Mouse (Mus musculus) activated CD4-positive, CD25-positive, alpha-beta regulatory T cell, adult 4 months (primary cell): ENCODE measurements at regions not wholly inside any gene's neighbourhood (a gene's known extent, or its start where the extent isn't known, plus 50 kb on each side); places are given as distances from the start of the nearest gene placed in this dataset.

Source experiments
- ATAC-seq: one replicate; pipeline ENCODE4 v1.8.0; 2017

GRCm38 (mm10) chrX:13014051-13014450 lies 57.2 kb upstream of the Usp9x start:
- ATAC-seq = no peak

- no peak for ATAC-seq
These were observed 58.2 kb upstream of the Usp9x start for GRCm38 (mm10) chrX:13013086-13013485.

- no peak for ATAC-seq
These were observed 80.5 kb upstream of the Usp9x start for GRCm38 (mm10) chrX:12990777-12991176.

- ATAC-seq = peak; percentile 82
These were observed 93.6 kb upstream of the Usp9x start for GRCm38 (mm10) chrX:12977676-12978075.

- peak; percentile 59 for ATAC-seq
These were observed 102.1 kb upstream of the Usp9x start for GRCm38 (mm10) chrX:12968979-12969746.

- no peak for ATAC-seq
These were observed 111.6 kb upstream of the Usp9x start for GRCm38 (mm10) chrX:12959467-12960314.

- no peak for ATAC-seq
These were observed 112.4 kb upstream of the Usp9x start for GRCm38 (mm10) chrX:12958873-12959272.

GRCm38 (mm10) chrX:12950928-12951660 lies 120.2 kb upstream of the Usp9x start:
- ATAC-seq = no peak

- ATAC-seq = no peak
These were observed 128.8 kb upstream of the Usp9x start for GRCm38 (mm10) chrX:12942451-12942850.

GRCm38 (mm10) chrX:12936406-12937172 lies 134.7 kb upstream of the Usp9x start:
- ATAC-seq = peak; percentile 82

- no peak for ATAC-seq
These were observed 137.9 kb upstream of the Usp9x start for GRCm38 (mm10) chrX:12933294-12933807.

GRCm38 (mm10) chrX:12930242-12930641 lies 141.1 kb upstream of the Usp9x start:
- no peak for ATAC-seq

GRCm38 (mm10) chrX:12927797-12928589 lies 143.3 kb upstream of the Usp9x start:
- ATAC-seq = no peak

GRCm38 (mm10) chrX:12924705-12925644 lies 146.3 kb upstream of the Usp9x start:
- no peak for ATAC-seq

GRCm38 (mm10) chrX:12919576-12919975 lies 151.7 kb upstream of the Usp9x start:
- no peak for ATAC-seq

GRCm38 (mm10) chrX:12917105-12917504 lies 154.2 kb upstream of the Usp9x start:
- ATAC-seq = no peak

- ATAC-seq = no peak
These were observed 154.6 kb upstream of the Usp9x start for GRCm38 (mm10) chrX:12916684-12917083.

GRCm38 (mm10) chrX:12900256-12900655 lies 138.4 kb upstream of the Med14 start:
- ATAC-seq = no peak

GRCm38 (mm10) chrX:12891468-12891867 lies 129.6 kb upstream of the Med14 start:
- no peak for ATAC-seq

GRCm38 (mm10) chrX:12889482-12889808 lies 127.6 kb upstream of the Med14 start:
- no peak for ATAC-seq
